Mouse (Mus musculus) intestine, postnatal 0 days (tissue): Measurements from ENCODE around the gene Mdfic. TPM values are rescaled to one million over a fixed set of nuclear protein-coding genes. Genes with fewer than 3 reads are reported as not detected.
"Not testable (repeated sequence)": the region's sequence is repeated elsewhere in the genome, so short reads cannot be mapped to it uniquely, and the experiment has no call there.

Source experiments
- ATAC-seq: fragments of 200-750 bp; cut with Nextera tagmentation; 2 replicates; pipeline ENCODE4 v1.8.0; 2017; ENCODE audit warnings: mild to moderate bottlenecking, moderate TSS enrichment, moderate library complexity
- H3K27ac ChIP-seq: fragments of 300-500 bp; sonication (generic); 2 replicates; pipeline ENCODE4 v1.5.1; 2014; ENCODE audit warnings: mild to moderate bottlenecking, low read depth, low read length, moderate library complexity
- H3K27me3 ChIP-seq: fragments of 300-500 bp; sonication (generic); replicated peaks from 2 replicates; pipeline ENCODE4 v1.6.1; 2014; ENCODE audit warnings: low read length, mixed read lengths; ENCODE audit not compliant: control insufficient read depth, insufficient read depth
- H3K36me3 ChIP-seq: fragments of 300-500 bp; sonication (generic); 2 replicates; pipeline ENCODE4 v1.6.1; 2014; ENCODE audit warnings: mild to moderate bottlenecking, moderate library complexity; ENCODE audit not compliant: control insufficient read depth, insufficient read depth
- H3K4me1 ChIP-seq: fragments of 300-500 bp; sonication (generic); replicated peaks from 2 replicates; pipeline ENCODE4 v1.6.1; 2014; ENCODE audit warnings: antibody characterized with exemption, low read length, mixed read lengths; ENCODE audit not compliant: control insufficient read depth, insufficient read depth
- H3K4me2 ChIP-seq: fragments of 300-500 bp; sonication (generic); replicated peaks from 2 replicates; pipeline ENCODE4 v1.6.1; 2014; ENCODE audit warnings: low read depth, mild to moderate bottlenecking, moderate library complexity
- H3K4me3 ChIP-seq: fragments of 300-500 bp; sonication (generic); 2 replicates; pipeline ENCODE4 v1.5.1; 2014; ENCODE audit warnings: low read depth, low read length
- H3K9ac ChIP-seq: fragments of 300-500 bp; sonication (generic); 2 replicates; pipeline ENCODE4 v1.6.1; 2014; ENCODE audit warnings: mild to moderate bottlenecking, low read depth, low read length
- H3K9me3 ChIP-seq: fragments of 300-500 bp; sonication (generic); 2 replicates; pipeline ENCODE4 v1.6.1; 2016; ENCODE audit warnings: mixed run types; ENCODE audit not compliant: control insufficient read depth
- CTCF ChIP-seq: sonication (generic); IDR thresholded peaks from 2 replicates; pipeline ENCODE4 v1.5.1; 2016; ENCODE audit warnings: low read depth, mild to moderate bottlenecking, control low read depth, antibody characterized with exemption, moderate library complexity
- WGBS: fragments of 180-500 bp; shearing (Covaris S2); extraction: QIAGEN DNeasy Blood & Tissue Kit; methylation state at CpG from one replicate; pipeline ENCODE4 v1.1.7; 2014; 5-methylcytosine and 5-hydroxymethylcytosine counted together
- polyA plus RNA-seq: library from polyadenylated mRNA; unstranded; fragments of >200 nt; fragmentation: Nextera tagmentation; extraction: Ambion mirVana; gene quantifications from 2 replicates; pipeline ENCODE4 v1.2.1, GENCODE M21; 2015

Gene Mdfic
- polyA plus RNA-seq, result 2.3 TPM in 2 replicates

- Histone ChIP-seq H3K9me3 (no peaks in the 10 kb centered on the region), H3K4me1 (no peaks in the 10 kb centered on the region), H3K4me3 (peak within 1 kb of the TSS; percentile 77), H3K4me2 (peak within 1 kb of the TSS; percentile 93), H3K27ac (peak within 1 kb of the TSS; percentile 68), H3K36me3 (no peaks in the 10 kb centered on the region), H3K9ac (peak within 1 kb of the TSS; percentile 81), H3K27me3 (no peaks in the 10 kb centered on the region)
- TF ChIP-seq CTCF, result no peak
- WGBS, result 0% methylated on average over 16 of the region's 16 CpGs
- 0 out of 2 replicates have a peak, but pooled peaks have one; percentile 19 for ATAC-seq
These were observed at the start of gene Mdfic for GRCm38 (mm10) chr6:15720461-15720817. Gene Mdfic (plus strand): TSS chr6:15720661.

- H3K9ac ChIP-seq, result no peak overlapping the region
- no peaks in the 10 kb centered on the region for H3K27me3 ChIP-seq
- H3K9me3 ChIP-seq, result no peaks in the 10 kb centered on the region
- 0 out of 2 replicates have a peak, but pooled peaks have one; percentile 2 for TF ChIP-seq CTCF
- ATAC-seq, result no peak
- H3K36me3 ChIP-seq, result no peaks in the 10 kb centered on the region
- H3K4me1 ChIP-seq, result no peaks in the 10 kb centered on the region
- H3K4me2 ChIP-seq, result no peak overlapping the region
- H3K4me3 ChIP-seq, result no peak overlapping the region
- H3K27ac ChIP-seq, result no peak overlapping the region
These were observed 49.1 kb upstream of the Mdfic start for GRCm38 (mm10) chr6:15671364-15671763.

GRCm38 (mm10) chr6:15710080-15710479 is 10.4 kb upstream of the Mdfic start:
- Histone ChIP-seq H3K27me3 (no peaks in the 10 kb centered on the region), H3K4me3 (no peak overlapping the region), H3K4me1 (no peaks in the 10 kb centered on the region), H3K9ac (no peak overlapping the region), H3K27ac (no peak overlapping the region), H3K9me3 (no peaks in the 10 kb centered on the region), H3K36me3 (no peaks in the 10 kb centered on the region), H3K4me2 (no peak overlapping the region)
- 87% methylated on average over 4 of the region's 4 CpGs for WGBS
- TF ChIP-seq CTCF, result no peak
- ATAC-seq, result no peak

- no peaks in the 10 kb centered on the region for H3K36me3 ChIP-seq
- no peaks in the 10 kb centered on the region for H3K27me3 ChIP-seq
- no peaks in the 10 kb centered on the region for H3K4me1 ChIP-seq
- no peaks in the 10 kb centered on the region for H3K9me3 ChIP-seq
- WGBS, result 82% methylated on average over 7 of the region's 7 CpGs
- no peak overlapping the region for H3K9ac ChIP-seq
- no peak overlapping the region for H3K27ac ChIP-seq
- H3K4me2 ChIP-seq, result no peak overlapping the region
- no peak overlapping the region for H3K4me3 ChIP-seq
- no peak for ATAC-seq
- TF ChIP-seq CTCF, result no peak
These were observed 9.8 kb upstream of the Mdfic start for GRCm38 (mm10) chr6:15710706-15711105.

GRCm38 (mm10) chr6:15712860-15713385 is 7.5 kb upstream of the Mdfic start:
- Histone ChIP-seq H3K9me3 (no peaks in the 10 kb centered on the region), H3K4me3 (no peak overlapping the region), H3K27me3 (no peaks in the 10 kb centered on the region), H3K27ac (no peak overlapping the region), H3K9ac (no peak overlapping the region), H3K36me3 (no peaks in the 10 kb centered on the region), H3K4me2 (no peak overlapping the region), H3K4me1 (no peaks in the 10 kb centered on the region)
- no peak for ATAC-seq
- 81% methylated on average over 2 of the region's 2 CpGs for WGBS
- TF ChIP-seq CTCF, result no peak

- H3K27me3 ChIP-seq, ATAC-seq, H3K9me3 ChIP-seq, H3K4me3 ChIP-seq, H3K27ac ChIP-seq, H3K4me1 ChIP-seq, H3K4me2 ChIP-seq, H3K9ac ChIP-seq, H3K36me3 ChIP-seq: not testable (repeated sequence)
- WGBS, result 81% methylated on average over 1 of the region's 1 CpGs
These were observed 6.4 kb upstream of the Mdfic start for GRCm38 (mm10) chr6:15714036-15714435.
